In the genomic region with DNA sequence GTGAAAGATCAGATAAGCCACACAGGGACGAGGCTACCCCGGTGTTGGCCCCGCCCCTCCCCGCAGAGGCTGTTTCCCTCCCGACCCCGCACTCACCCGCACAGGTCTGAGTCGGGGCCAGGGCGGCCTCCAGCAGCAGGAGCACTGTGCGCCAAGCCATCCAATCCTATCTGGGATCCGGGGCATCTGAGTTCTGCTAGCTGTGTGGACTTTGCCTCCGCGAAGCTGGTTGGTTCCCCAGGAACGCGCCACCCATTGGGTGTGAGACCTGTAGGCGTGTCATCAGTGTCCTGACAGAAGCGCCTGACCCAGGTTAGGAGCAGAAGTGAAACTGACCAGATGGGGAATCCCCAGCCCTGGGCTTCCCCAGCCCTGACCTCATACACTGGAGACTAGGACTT, we compare ENCODE assay signal across 8 mouse cellular contexts. TPM values are rescaled to one million over a fixed set of nuclear protein-coding genes. Genes with fewer than 3 reads are reported as not detected.
DNase-seq lines count a peak whose midpoint lies in the region; ATAC-seq lines count a peak whose summit lies in the region.

No protein-coding gene starts in this region.

- peak overlapping the region; percentile 36; the same call in 1 of the 2 replicates for H3K9ac ChIP-seq in embryonic facial prominence, embryonic 12.5 days
- no peak overlapping the region; the same call in 1 of the 2 replicates for H3K9ac ChIP-seq in heart, embryonic 12.5 days
- H3K9ac ChIP-seq in kidney, embryonic 14.5 days (ENCODE audit: low read depth, low read length) = peak overlapping the region; percentile 50

- peaks cover 10% of the 10 kb centered on the region for H3K4me1 ChIP-seq in embryonic facial prominence, embryonic 12.5 days
- peaks cover 22% of the 10 kb centered on the region for H3K4me1 ChIP-seq in heart, embryonic 12.5 days (replicated peaks)
- H3K4me1 ChIP-seq in kidney, embryonic 14.5 days (ENCODE audit: control insufficient read depth, insufficient read depth, low read length) = peaks cover 7% of the 10 kb centered on the region; the same call in 1 of the 2 replicates

- peak overlapping the region; percentile 53 for H3K4me2 ChIP-seq in embryonic facial prominence, embryonic 12.5 days (replicated peaks)
- peak overlapping the region; percentile 70 for H3K4me2 ChIP-seq in heart, embryonic 12.5 days
- H3K4me2 ChIP-seq in kidney, embryonic 14.5 days (replicated peaks; ENCODE audit: low read depth, low read length) = peak overlapping the region; percentile 55

- H3K36me3 ChIP-seq in embryonic facial prominence, embryonic 12.5 days = no peaks in the 10 kb centered on the region
- H3K36me3 ChIP-seq in heart, embryonic 12.5 days = no peaks in the 10 kb centered on the region
- no peaks in the 10 kb centered on the region for H3K36me3 ChIP-seq in kidney, embryonic 14.5 days (ENCODE audit: control insufficient read depth, insufficient read depth, low read length)

- no peak overlapping the region for H3K27ac ChIP-seq in embryonic facial prominence, embryonic 12.5 days
- H3K27ac ChIP-seq in heart, embryonic 12.5 days (ENCODE audit: poor library complexity, severe bottlenecking) = no peak overlapping the region
- H3K27ac ChIP-seq in kidney, embryonic 14.5 days (ENCODE audit: low read depth, low read length) = no peak overlapping the region

- WGBS in embryonic facial prominence, embryonic 12.5 days = 0% methylated on average over 17 of the region's 17 CpGs
- under 1% methylated on average over 17 of the region's 17 CpGs for WGBS in heart, embryonic 12.5 days
- WGBS in kidney, embryonic 14.5 days = under 1% methylated on average over 16 of the region's 17 CpGs

- H3K27me3 ChIP-seq in embryonic facial prominence, embryonic 12.5 days = peaks cover 49% of the 10 kb centered on the region
- peaks cover 57% of the 10 kb centered on the region for H3K27me3 ChIP-seq in heart, embryonic 12.5 days (replicated peaks)
- peaks cover 44% of the 10 kb centered on the region for H3K27me3 ChIP-seq in kidney, embryonic 14.5 days (ENCODE audit: control insufficient read depth, insufficient read depth, low read length)

- H3K9me3 ChIP-seq in embryonic facial prominence, embryonic 12.5 days = no peaks in the 10 kb centered on the region
- no peaks in the 10 kb centered on the region for H3K9me3 ChIP-seq in heart, embryonic 12.5 days (replicated peaks)
- H3K9me3 ChIP-seq in kidney, embryonic 14.5 days (ENCODE audit: control insufficient read depth, low read length) = no peaks in the 10 kb centered on the region

- peak; percentile 36; the same call in 1 of the 2 replicates for ATAC-seq in embryonic facial prominence, embryonic 12.5 days (ENCODE audit: insufficient number of reproducible peaks, insufficient read depth, low FRiP score, low TSS enrichment)
- ATAC-seq in heart, embryonic 12.5 days (ENCODE audit: insufficient number of reproducible peaks, low FRiP score) = peak; percentile 84
- peak; percentile 47 for ATAC-seq in kidney, embryonic 14.5 days (ENCODE audit: low FRiP score, low TSS enrichment)

- peak overlapping the region; percentile 34 for H3K4me3 ChIP-seq in embryonic facial prominence, embryonic 12.5 days
- peak overlapping the region; percentile 42 for H3K4me3 ChIP-seq in heart, embryonic 12.5 days
- peak overlapping the region; percentile 39 for H3K4me3 ChIP-seq in kidney, embryonic 14.5 days (ENCODE audit: low read length)

- peak; percentile 88 for DNase-seq in CD4-positive, CD25-positive, alpha-beta regulatory T cell, adult 2 months (ENCODE audit: low read depth, low spot score)
- peak; percentile 66 to 73 for DNase-seq in adrenal gland, adult 18-20 months (ENCODE audit: low spot score in 2 of 2)
- peak; percentile 86 for DNase-seq in lung, postnatal 10 days
- peak; percentile 21 for DNase-seq in retina, embryonic 14.5 days (ENCODE audit: low spot score)
- DNase-seq in right cerebral cortex, postnatal 14 days = no peak

RNA-seq across cellular contexts. Expression of a gene that starts 21.5 kb away (rescaled TPM):
- total RNA-seq in adrenal gland, adult 18-20 months (2021) = 1,000 to 10,000 TPM in 1 of 2 experiments, 100 to 1,000 TPM in 1; 550 to 1,344 TPM
- 7.2 and 8.0 TPM in 2 replicates for polyA plus RNA-seq in embryonic facial prominence, embryonic 12.5 days (2016; fragmentation: Nextera tagmentation; extraction: Ambion mirVana)
- polyA plus RNA-seq in heart, embryonic 12.5 days (2016; fragmentation: Nextera tagmentation; extraction: Ambion mirVana) = 16.1 and 18.3 TPM in 2 replicates
- 11.2 and 18.8 TPM in 2 replicates for polyA plus RNA-seq in kidney, embryonic 14.5 days (2014; fragmentation: Nextera tagmentation; extraction: Ambion mirVana)

RNA-seq across cellular contexts. Expression of a gene that starts 22.8 kb away (rescaled TPM):
- total RNA-seq in adrenal gland, adult 18-20 months (2021) = 100 to 1,000 TPM; 672 to 676 TPM
- 1,303 and 1,336 TPM in 2 replicates for polyA plus RNA-seq in embryonic facial prominence, embryonic 12.5 days (2016; fragmentation: Nextera tagmentation; extraction: Ambion mirVana)
- 850 and 856 TPM in 2 replicates for polyA plus RNA-seq in heart, embryonic 12.5 days (2016; fragmentation: Nextera tagmentation; extraction: Ambion mirVana)
- 2,014 and 2,736 TPM in 2 replicates for polyA plus RNA-seq in kidney, embryonic 14.5 days (2014; fragmentation: Nextera tagmentation; extraction: Ambion mirVana)

RNA-seq across cellular contexts. Expression of a gene that starts 23.0 kb away (rescaled TPM):
- total RNA-seq in adrenal gland, adult 18-20 months (2021) = 10 to 100 TPM; 51.1 to 53.5 TPM
- polyA plus RNA-seq in embryonic facial prominence, embryonic 12.5 days (2016; fragmentation: Nextera tagmentation; extraction: Ambion mirVana) = 55.2 and 55.9 TPM in 2 replicates
- polyA plus RNA-seq in heart, embryonic 12.5 days (2016; fragmentation: Nextera tagmentation; extraction: Ambion mirVana) = 43.0 and 43.9 TPM in 2 replicates
- 24.9 and 40.8 TPM in 2 replicates for polyA plus RNA-seq in kidney, embryonic 14.5 days (2014; fragmentation: Nextera tagmentation; extraction: Ambion mirVana)

RNA-seq across cellular contexts. Expression of a gene that starts 27.3 kb away (rescaled TPM):
- 1 to 10 TPM; 3.9 to 5.0 TPM for total RNA-seq in adrenal gland, adult 18-20 months (2021)
- polyA plus RNA-seq in embryonic facial prominence, embryonic 12.5 days (2016; fragmentation: Nextera tagmentation; extraction: Ambion mirVana) = 5.5 and 6.3 TPM in 2 replicates
- 7.2 and 7.4 TPM in 2 replicates for polyA plus RNA-seq in heart, embryonic 12.5 days (2016; fragmentation: Nextera tagmentation; extraction: Ambion mirVana)
- 2.8 and 3.3 TPM in 2 replicates for polyA plus RNA-seq in kidney, embryonic 14.5 days (2014; fragmentation: Nextera tagmentation; extraction: Ambion mirVana)

RNA-seq across cellular contexts. Expression of a gene that starts 38.2 kb away (rescaled TPM):
- 10 to 100 TPM; 29.2 to 35.7 TPM for total RNA-seq in adrenal gland, adult 18-20 months (2021)
- 44.9 and 49.6 TPM in 2 replicates for polyA plus RNA-seq in embryonic facial prominence, embryonic 12.5 days (2016; fragmentation: Nextera tagmentation; extraction: Ambion mirVana)
- polyA plus RNA-seq in heart, embryonic 12.5 days (2016; fragmentation: Nextera tagmentation; extraction: Ambion mirVana) = 25.3 and 26.5 TPM in 2 replicates
- 26.5 and 37.8 TPM in 2 replicates for polyA plus RNA-seq in kidney, embryonic 14.5 days (2014; fragmentation: Nextera tagmentation; extraction: Ambion mirVana)
